Mouse (Mus musculus) monocyte, adult 5-6 weeks (primary cell): ENCODE measurements around the gene Cdc42ep2. TPM values are rescaled to one million over a fixed set of nuclear protein-coding genes. Genes with fewer than 3 reads are reported as not detected.
"Not testable (repeated sequence)": the region's sequence is repeated elsewhere in the genome, so short reads cannot be mapped to it uniquely, and the experiment has no call there.

Experiments used
- ATAC-seq: fragments of 153-309, 156-312 bp; replicated peaks from 2 replicates; pipeline ENCODE4 v1.8.0; 2017; ENCODE audit warnings: mild to moderate bottlenecking; ENCODE audit not compliant: low TSS enrichment, insufficient number of reproducible peaks, severe bottlenecking, poor library complexity, low FRiP score
- total RNA-seq: library from RNA; stranded (forward); fragments of 200-1000, 200-491, 200-594 nt; gene quantifications from 3 replicates; pipeline ENCODE4 v1.2.3, GENCODE M21; 2017

Gene Cdc42ep2
- total RNA-seq, 1 experiment from 2014 or later = 27.0 TPM

DNA sequence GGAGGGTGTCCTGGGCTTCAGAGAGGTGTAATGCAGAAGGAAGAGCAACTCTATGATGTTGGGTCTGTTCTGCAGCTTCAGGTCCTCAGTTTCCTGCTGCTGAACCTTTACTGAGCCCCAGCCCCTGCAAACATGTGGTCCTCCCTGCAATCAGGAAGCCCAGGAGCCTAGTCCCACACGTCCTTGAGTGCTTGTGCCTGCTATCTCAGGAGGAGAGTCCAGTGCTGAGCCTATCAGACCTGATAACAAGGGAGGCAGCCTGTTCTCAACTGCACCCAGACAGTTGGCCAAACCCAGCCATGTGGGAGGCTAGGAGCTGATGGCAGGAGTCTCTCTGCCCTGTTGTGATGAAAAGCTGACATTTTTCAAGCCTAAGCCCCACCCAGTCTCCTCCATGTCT is 40.7 kb downstream of the Cdc42ep2 start:
- ATAC-seq = no peak

DNA sequence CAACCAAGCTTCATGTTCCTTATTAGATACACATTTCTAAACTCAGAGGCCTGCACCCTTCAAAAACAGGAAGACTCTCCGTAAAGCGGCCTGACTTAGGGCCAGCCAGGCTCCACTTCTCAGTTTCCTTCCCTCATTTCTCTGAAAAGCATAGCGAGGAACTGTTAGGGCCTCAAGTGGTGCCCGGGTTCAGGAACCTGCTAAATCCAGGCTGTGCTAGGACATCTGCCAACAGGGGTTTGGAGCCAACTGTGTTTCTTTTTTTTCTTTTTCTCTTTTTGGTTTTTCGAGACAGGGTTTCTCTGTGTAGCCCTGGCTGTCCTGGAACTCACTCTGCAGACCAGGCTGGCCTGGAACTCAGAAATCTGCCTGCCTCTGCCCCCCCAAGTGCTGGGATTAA is 42.5 kb downstream of the Cdc42ep2 start:
- ATAC-seq = not testable (repeated sequence)

- no peak for ATAC-seq
Measured at GRCm38 (mm10) chr19:5881155-5881554, 43.5 kb downstream of the Cdc42ep2 start.

DNA sequence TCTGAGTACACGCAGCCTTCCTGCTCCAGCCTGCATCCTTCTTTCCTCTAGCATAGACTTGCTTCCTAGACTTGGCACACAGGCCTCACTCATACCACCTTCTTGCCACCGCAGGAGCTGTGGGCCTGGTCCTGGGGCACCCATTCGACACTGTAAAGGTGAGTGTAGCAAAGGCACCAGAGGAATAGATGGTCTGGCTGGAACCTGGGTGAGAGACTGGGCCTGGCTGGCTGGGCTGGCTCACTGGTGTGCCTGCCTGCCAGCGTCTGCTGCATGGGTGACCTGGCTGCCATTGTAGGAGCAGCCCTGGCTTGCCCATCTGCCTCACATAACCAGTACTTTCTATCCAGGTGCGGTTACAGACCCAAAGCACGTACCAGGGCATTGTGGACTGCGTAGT is 44.9 kb downstream of the Cdc42ep2 start:
- ATAC-seq = no peak

GRCm38 (mm10) chr19:5878916-5879315 is 45.7 kb downstream of the Cdc42ep2 start:
- ATAC-seq = no peak

DNA sequence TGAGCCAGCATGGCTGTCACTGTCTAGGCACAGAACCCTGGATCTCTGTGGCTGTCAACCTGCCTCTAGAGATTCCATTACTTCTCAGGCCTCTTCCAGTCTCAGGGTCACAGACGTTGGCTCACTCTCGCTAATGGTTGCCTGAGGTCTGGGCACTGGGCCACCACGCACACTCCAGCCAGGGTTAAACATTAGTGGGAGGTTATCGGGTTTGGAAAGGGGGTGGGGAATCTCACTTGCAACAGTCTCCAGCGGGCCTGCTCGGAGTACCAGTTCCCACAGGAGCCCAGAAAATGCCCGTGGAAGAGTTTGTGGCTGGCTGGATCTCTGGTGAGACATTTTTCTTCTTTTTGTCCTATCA is 46.3 kb downstream of the Cdc42ep2 start:
- 0 out of 2 replicates have a peak, but pooled peaks have one; percentile 0 for ATAC-seq

- ATAC-seq = peak; percentile 60
Measured at GRCm38 (mm10) chr19:5877618-5878361, 46.8 kb downstream of the Cdc42ep2 start, which contains the start of gene Slc25a45. TSS of gene Slc25a45 (plus strand) at chr19:5877808.

GRCm38 (mm10) chr19:5874969-5875480 is 49.6 kb downstream of the Cdc42ep2 start, which contains the start of gene Frmd8:
TSS of gene Frmd8 (minus strand) at chr19:5875274.
- peak; percentile 64 for ATAC-seq

- no peak for ATAC-seq
Measured at GRCm38 (mm10) chr19:5874391-5874968, 50.1 kb downstream of the Cdc42ep2 start.

GRCm38 (mm10) chr19:5872931-5873556 is 51.6 kb downstream of the Cdc42ep2 start:
- no peak for ATAC-seq

GRCm38 (mm10) chr19:5872528-5872927 is 52.1 kb downstream of the Cdc42ep2 start:
- no peak; the same call in 1 of the 2 replicates for ATAC-seq

DNA sequence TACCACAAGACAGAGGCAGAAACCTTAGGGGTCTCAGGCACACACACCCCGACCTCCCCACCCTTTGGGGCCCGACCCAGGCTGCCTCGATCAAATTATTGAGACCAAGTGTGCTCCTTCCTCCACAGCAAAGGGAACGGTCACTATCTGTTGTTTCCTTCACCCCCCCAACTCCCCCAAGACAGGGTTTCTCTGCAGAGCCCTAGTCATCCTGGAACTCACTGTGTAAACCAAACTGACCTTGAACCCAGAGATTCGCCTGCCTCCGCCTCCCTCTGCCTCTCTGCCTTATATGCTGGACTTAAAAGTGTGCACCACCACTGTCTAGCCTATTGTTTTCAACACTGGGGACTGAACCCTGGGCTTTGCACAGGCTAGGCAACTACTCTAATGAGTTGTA is 52.9 kb downstream of the Cdc42ep2 start:
- ATAC-seq = no peak

DNA sequence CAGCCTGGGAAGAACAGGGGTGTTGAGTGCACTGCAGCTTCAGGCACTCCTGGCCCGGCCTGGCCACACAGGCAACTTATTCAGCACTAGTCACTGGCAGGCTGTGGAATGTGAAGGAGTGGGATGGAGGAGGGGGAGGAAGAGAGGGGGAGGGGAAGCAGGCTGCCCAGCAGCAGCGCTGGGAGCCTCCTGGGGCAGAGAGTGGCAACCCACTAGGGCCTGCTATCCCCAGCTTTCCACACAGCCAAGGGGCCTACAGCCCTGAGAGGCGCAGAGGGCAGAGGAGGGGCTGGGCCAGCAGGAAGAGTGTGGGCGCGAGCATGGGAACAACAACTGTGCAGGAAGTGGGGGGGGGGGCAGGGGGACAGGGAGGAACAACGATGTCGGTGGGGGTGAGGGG is 53.3 kb downstream of the Cdc42ep2 start:
- ATAC-seq = no peak

GRCm38 (mm10) chr19:5868096-5868495 is 56.5 kb downstream of the Cdc42ep2 start:
- ATAC-seq = no peak

Other genes with a start within 250 kb of the Cdc42ep2 start
- gene Map3k11, start 236.1 kb downstream of the Cdc42ep2 start, total RNA-seq = 41.8 to 57.5 TPM (median 46.8 TPM) in 3 replicates
- gene Pcnx3, start 235.9 kb downstream of the Cdc42ep2 start, total RNA-seq = 13.3 to 41.9 TPM (median 22.3 TPM) in 3 replicates
- 1.3 TPM in 2 of 3 replicates, not detected in the other for gene Kcnk7, start 220.4 kb downstream of the Cdc42ep2 start, total RNA-seq
- 141 to 192 TPM (median 174 TPM) in 3 replicates for gene Ehbp1l1, start 198.5 kb downstream of the Cdc42ep2 start, total RNA-seq
- 33.1 to 54.4 TPM (median 45.1 TPM) in 3 replicates for gene Fam89b, start 195.2 kb downstream of the Cdc42ep2 start, total RNA-seq
- gene Ltbp3, start 183.9 kb downstream of the Cdc42ep2 start, total RNA-seq = 1.2 to 9.7 TPM (median 2.2 TPM) in 3 replicates
- gene Scyl1, start 153.4 kb downstream of the Cdc42ep2 start, total RNA-seq = 37.3 to 55.9 TPM (median 44.9 TPM) in 3 replicates
- 32.8 to 50.6 TPM (median 34.5 TPM) in 3 replicates for gene Frmd8, start 49.5 kb downstream of the Cdc42ep2 start, total RNA-seq
- 64.4 to 73.5 TPM (median 69.7 TPM) in 3 replicates for gene Slc25a45, start 47.0 kb downstream of the Cdc42ep2 start, total RNA-seq
- 0.64 to 0.97 TPM (median 0.95 TPM) in 3 replicates for gene Tigd3, start 30.7 kb downstream of the Cdc42ep2 start, total RNA-seq
- 50.3 to 76.6 TPM (median 76.0 TPM) in 3 replicates for gene Dpf2, start 11.8 kb downstream of the Cdc42ep2 start, total RNA-seq
- gene Pola2, start 39.4 kb upstream of the Cdc42ep2 start, total RNA-seq = 16.7 to 31.5 TPM (median 26.8 TPM) in 3 replicates
- not detected in 3 replicates for gene Slc22a20, start 61.3 kb upstream of the Cdc42ep2 start, total RNA-seq
- 45.8 to 78.2 TPM (median 59.2 TPM) in 3 replicates for gene Capn1, start 91.1 kb upstream of the Cdc42ep2 start, total RNA-seq
- gene Syvn1, start 121.8 kb upstream of the Cdc42ep2 start, total RNA-seq = 7.7 to 16.8 TPM (median 11.2 TPM) in 3 replicates
- 10.1 to 30.8 TPM (median 29.6 TPM) in 3 replicates for gene Mrpl49, start 133.0 kb upstream of the Cdc42ep2 start, total RNA-seq
- 2,354 to 3,035 TPM (median 2,719 TPM) in 3 replicates for gene Fau, start 133.0 kb upstream of the Cdc42ep2 start, total RNA-seq
- gene Znhit2, start 136.4 kb upstream of the Cdc42ep2 start, total RNA-seq = 4.8 to 9.3 TPM (median 8.4 TPM) in 3 replicates
- gene Tm7sf2, start 143.6 kb upstream of the Cdc42ep2 start, total RNA-seq = 5.5 to 18.5 TPM (median 8.9 TPM) in 3 replicates
- gene Vps51, start 152.4 kb upstream of the Cdc42ep2 start, total RNA-seq = 61.1 to 80.8 TPM (median 75.6 TPM) in 3 replicates
- not detected in 3 replicates for gene Tmem262, start 155.2 kb upstream of the Cdc42ep2 start, total RNA-seq
- gene Gm28374, start 157.4 kb upstream of the Cdc42ep2 start, total RNA-seq = 0.43 TPM in 1 of 3 replicates, not detected in the others
- gene Zfpl1, start 160.1 kb upstream of the Cdc42ep2 start, total RNA-seq = 29.3 to 49.8 TPM (median 34.6 TPM) in 3 replicates
- gene Cdca5, start 160.2 kb upstream of the Cdc42ep2 start, total RNA-seq = 0.49 to 0.76 TPM (median 0.75 TPM) in 3 replicates
- gene AC131692.1, start 169.6 kb upstream of the Cdc42ep2 start, total RNA-seq = 1.4 TPM in 1 of 3 replicates, not detected in the others
- 1.3 TPM in 1 of 3 replicates, not detected in the others for gene Naaladl1, start 181.0 kb upstream of the Cdc42ep2 start, total RNA-seq
- 2.1 to 2.6 TPM (median 2.1 TPM) in 3 replicates for gene Sac3d1, start 193.8 kb upstream of the Cdc42ep2 start, total RNA-seq
- 8.8 to 22.5 TPM (median 11.5 TPM) in 3 replicates for gene Snx15, start 203.5 kb upstream of the Cdc42ep2 start, total RNA-seq
- 0.78 to 5.3 TPM (median 1.9 TPM) in 3 replicates for gene Batf2, start 216.2 kb upstream of the Cdc42ep2 start, total RNA-seq
- gene Arl2, start 216.7 kb upstream of the Cdc42ep2 start, total RNA-seq = 4.8 to 9.6 TPM (median 5.8 TPM) in 3 replicates